Mouse (Mus musculus) kidney, postnatal 10 days (tissue): ENCODE measurements around the gene Slc25a15.

Experiments used
- DNase-seq: peaks from one replicate; pipeline ENCODE4 v3.0.0; 2021; ENCODE audit warnings: mixed read lengths

Slc25a15 gene

DNA sequence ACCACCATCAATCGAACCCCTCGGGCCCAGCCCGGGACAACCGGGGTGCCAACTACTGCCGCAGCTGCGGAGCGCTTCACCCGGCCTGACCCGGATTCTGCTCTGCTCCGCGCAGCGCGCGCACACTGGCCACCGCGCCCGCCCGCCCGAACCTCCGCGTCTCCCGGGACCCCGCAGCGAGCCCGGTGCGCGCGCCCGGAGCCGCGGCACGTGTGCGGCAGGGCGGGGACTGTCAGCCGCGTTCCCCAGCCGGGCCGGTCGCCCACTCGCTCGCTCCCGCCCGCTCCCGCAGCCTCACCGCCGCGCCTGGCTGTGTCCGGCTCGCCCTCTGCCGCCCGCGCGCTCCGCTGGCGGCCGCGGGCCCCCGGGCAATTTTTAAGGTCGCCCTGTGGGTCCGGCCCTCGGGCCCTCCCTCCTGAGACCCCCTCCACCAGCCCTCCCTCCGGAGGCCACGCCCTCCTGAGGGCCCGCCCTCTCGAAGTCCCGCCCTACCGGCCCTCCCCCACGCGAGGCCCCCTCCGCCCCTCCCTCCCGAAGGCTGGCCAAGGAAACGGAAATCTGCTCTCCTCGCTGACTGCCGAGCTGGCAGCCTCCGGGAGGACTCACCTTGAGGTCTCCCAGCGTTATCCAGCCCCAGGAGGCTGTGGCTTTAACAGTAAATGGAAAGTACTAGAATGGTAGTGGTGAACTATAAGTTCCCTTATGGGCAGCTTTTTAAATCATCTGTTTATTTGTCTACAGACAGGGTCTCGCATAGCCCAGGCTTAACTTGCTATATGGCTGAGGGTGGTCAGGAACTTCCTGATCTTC, at the start of gene Slc25a15:
Gene Slc25a15, minus strand, starts transcription at position 456 of the 810 bp plus-strand sequence.
- peak; percentile 96 for DNase-seq

DNA sequence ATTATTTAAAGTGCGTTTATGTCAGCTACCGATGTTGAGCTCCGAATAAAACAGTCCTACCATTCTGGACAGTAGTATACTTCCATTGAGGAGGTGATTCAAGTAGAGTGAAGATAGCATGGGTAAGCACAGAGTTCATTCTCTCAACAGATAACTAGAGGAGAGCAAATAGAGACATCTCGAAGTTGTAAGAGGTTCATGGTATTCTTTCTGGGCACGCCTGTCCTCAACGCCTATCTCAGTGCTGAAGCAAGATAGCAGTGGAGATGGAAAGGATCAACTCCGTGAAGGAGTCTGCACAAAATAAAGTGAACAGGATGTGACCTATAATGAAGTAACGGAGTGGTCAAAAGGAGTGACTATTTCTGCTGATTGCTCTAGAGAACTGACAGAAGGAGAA, 13.6 kb upstream of the Slc25a15 start:
- DNase-seq = no peak

DNA sequence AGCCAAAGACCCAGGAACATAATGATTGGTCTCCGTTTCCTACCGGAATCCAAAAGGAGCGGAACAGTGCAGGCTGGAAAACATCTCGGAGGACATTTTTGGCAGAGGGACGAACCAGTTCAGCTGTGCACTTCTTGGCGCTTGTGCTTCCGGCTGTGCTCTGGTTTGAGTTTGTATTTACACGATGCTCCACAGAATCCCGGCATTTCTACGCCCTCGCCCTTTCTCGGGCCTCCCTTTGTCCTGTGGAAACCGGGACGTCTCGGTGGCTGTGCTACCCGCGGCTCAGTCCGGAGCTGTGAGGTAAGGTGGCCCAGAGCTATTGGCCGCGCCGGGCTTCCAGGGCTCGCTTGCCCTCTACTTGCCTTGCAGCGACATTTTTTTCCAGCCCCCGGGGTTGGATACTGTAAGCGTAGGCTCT, 12.9 kb upstream of the Slc25a15 start, which contains the start of gene Mrps31:
Gene Mrps31, plus strand, starts transcription at position 80 of the 421 bp plus-strand sequence.
- DNase-seq = peak; percentile 87

- no peak for DNase-seq
Measured at GRCm38 (mm10) chr8:22410688-22411281, 12.4 kb upstream of the Slc25a15 start.

- no peak for DNase-seq
Measured at GRCm38 (mm10) chr8:22405733-22406132, 7.3 kb upstream of the Slc25a15 start.

DNA sequence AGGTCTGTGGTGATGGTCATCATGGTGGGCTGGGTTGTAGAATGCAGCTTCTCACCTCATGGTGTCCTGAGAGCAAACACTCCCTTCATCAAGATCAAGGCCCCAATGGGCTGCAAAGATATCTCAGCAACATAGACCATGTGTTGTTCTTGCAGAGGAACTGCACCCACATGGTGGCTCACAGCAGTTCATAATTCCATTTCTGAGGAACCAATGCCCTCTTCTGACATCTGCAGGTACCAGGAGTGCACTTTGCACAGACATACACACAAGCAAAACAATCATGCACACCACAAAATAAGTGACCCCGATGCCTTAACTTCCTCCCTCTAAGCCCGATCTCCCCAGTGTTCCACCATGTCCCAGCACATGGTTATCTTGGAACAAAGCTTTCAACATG, 4.8 kb upstream of the Slc25a15 start:
- no peak for DNase-seq

DNA sequence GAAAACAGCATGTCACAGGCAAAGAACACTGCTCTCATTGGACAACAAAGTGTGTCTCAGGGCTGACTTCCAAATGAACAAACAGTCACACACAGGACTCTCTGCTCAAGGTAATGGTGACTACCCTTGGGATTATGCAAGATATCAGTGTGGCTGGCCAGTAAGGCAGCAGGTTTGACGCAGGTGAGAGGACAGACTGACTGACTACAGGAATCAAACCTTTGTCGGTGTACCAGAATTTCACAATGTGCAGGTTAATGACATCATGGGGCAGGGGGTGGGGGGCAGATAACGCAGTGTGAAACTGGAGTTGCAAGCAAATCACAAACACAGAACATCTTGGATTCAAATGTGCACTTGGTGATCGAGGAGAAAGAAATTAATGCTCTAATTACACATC, 2.2 kb upstream of the Slc25a15 start:
- no peak for DNase-seq

DNA sequence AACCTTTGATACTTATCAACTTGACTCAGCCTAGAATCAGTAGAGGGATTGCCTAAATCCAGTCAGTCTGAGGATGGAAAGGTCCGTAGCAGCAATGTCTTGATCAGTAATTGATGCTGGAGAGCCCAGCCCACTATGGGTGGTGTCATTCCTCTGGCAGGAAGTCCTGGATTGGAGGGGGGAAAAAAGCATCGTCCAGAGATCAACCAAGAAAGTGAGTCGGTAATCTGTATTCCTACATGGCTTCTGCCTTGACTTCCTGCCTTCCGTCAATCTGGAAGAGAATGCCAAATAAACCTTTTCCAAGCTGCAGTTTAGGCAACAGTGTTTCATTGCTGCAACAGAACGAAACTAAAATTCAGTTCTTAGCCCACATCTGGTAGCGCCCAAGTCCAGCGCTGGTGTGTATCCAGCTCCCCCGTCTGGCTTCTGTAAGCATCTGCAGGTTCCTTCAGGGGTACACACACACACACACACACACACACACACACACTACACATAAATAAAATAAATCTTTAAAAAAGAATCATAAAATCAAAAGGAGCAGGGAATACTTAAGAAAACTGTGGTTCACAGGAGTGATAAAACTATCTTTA, 986 bp upstream of the Slc25a15 start:
- DNase-seq = peak; percentile 15

- DNase-seq = no peak
Measured at GRCm38 (mm10) chr8:22397811-22398141, 621 bp downstream of the Slc25a15 start.

DNA sequence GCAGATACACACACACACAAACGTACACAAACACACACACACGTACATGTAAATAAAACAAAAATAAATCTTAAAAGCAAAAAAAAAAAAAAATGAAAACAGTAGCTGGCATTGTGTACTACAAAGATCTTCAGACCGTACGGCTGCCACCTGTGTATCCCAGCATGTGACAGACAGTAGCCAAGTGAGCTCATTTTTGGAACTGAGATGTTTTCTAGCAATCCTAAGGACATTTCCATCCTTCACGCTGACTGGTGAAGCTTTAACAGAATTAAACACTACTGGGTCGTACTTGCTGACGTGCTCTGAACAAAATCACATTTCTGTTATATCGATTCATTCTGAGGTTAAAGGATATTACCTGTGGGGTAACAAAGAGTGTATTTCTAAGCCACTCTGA, 3.1 kb downstream of the Slc25a15 start:
- DNase-seq = no peak

GRCm38 (mm10) chr8:22394471-22394870, 3.9 kb downstream of the Slc25a15 start:
- DNase-seq = peak; percentile 41

- peak; percentile 29 for DNase-seq
Measured at GRCm38 (mm10) chr8:22390766-22391463, 7.5 kb downstream of the Slc25a15 start.

GRCm38 (mm10) chr8:22389874-22390273, 8.5 kb downstream of the Slc25a15 start:
- peak; percentile 23 for DNase-seq

DNA sequence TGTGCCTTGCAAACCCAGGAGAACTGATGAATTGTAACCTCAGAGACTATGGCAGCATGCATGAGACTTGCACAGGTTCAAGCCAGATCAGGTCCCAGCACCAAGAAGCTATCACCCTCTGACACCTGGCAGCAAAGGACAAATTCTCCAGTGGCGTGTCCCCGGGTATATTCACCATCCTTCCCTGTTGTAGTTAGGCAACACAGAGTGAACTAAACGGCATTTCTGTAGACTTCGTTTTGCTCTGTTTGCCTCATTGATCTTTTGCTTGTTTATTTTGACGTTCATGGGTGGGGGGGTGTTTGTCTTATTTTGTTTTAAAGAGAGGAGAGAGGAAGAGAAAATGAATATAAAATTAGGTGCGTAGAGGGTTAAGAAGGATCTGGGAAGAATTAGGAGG, 13.2 kb downstream of the Slc25a15 start:
- no peak for DNase-seq

GRCm38 (mm10) chr8:22382824-22383595, 15.4 kb downstream of the Slc25a15 start:
- DNase-seq = no peak

- DNase-seq = no peak
Measured at GRCm38 (mm10) chr8:22380934-22381333, 17.5 kb downstream of the Slc25a15 start.

- DNase-seq = peak; percentile 75
Measured at GRCm38 (mm10) chr8:22376903-22377302, 21.5 kb downstream of the Slc25a15 start.

DNA sequence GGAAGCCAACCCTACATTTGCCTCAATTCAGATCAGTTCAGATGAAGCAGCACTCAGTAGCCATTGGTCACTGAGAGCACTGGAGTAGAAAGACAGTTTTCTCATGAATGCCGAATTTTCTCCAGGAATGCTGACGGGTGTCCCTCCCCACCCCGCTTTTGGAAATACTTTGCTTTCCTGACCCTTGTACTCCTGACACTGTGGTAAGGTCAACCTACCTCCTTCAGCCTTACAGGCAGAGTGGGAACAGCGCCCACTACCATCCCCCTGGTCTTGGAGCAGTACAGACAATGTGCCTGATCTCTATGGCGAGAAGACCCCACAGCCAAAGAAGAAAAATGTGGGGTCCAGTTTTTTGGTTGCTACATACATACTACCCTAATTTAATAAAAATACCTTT, 22.1 kb downstream of the Slc25a15 start:
- DNase-seq = no peak

- no peak for DNase-seq
Measured at GRCm38 (mm10) chr8:22359882-22360281, 38.5 kb downstream of the Slc25a15 start.

DNA sequence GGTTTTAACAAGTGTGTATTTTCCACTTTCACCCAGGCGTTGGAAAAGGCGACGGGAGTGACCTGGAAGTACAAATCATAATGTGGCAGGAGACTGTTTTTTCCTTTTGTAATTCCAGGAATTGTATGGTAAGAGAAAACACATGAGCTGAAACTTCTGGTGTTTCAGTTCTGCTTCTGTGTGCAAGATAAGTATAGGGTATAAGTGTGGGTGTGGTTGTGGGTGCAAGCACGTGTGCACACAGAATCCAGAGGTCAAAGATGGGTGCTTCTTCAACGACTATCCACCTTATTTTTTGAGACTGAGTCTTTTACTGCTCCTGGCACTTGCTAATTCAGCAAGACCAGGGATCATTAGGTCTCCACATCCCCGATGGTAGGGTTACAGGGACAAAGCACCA, 39.0 kb downstream of the Slc25a15 start:
- DNase-seq = no peak

DNA sequence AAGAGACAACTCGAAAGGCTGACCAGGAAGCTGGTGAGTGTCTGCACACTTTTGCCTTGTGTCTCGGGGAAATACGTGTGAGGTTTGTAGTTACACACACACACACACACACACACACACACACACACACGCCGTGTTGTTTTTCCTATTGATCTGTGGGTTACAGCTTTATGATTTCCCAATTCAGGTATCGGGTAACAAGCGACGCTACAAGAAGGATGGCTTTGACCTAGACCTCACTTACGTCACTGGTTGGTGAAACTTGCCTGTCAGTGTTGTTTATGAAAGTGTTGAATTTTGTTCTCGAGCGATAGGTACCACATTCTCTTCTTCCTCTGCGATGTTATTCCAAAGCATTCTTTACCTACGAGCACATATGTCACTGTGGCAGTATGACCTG, 63.0 kb downstream of the Slc25a15 start:
- no peak for DNase-seq
